Mouse (Mus musculus) C2C12 (cell line): ENCODE measurements around the gene Atxn1.

Source experiments
- CTCF ChIP-seq: IDR thresholded peaks from one replicate; pipeline ENCODE4 v1.5.1; 2011; ENCODE audit not compliant: control insufficient read depth, insufficient read depth, insufficient read length
- FOSL1 ChIP-seq: IDR thresholded peaks from one replicate; pipeline ENCODE4 v1.8.0; 2011; ENCODE audit warnings: mild to moderate bottlenecking, low read length; ENCODE audit not compliant: poor library complexity, insufficient read depth, severe bottlenecking
- MAX ChIP-seq: IDR thresholded peaks from one replicate; pipeline ENCODE4 v1.6.1; 2011; ENCODE audit warnings: mild to moderate bottlenecking, control low read depth
- MYOD1 ChIP-seq: IDR thresholded peaks from one replicate; pipeline ENCODE4 v1.6.1; 2011; ENCODE audit warnings: low read depth; ENCODE audit not compliant: control insufficient read depth, insufficient read length
- MYOG ChIP-seq: IDR thresholded peaks from one replicate; pipeline ENCODE4 v1.6.1; 2011; ENCODE audit not compliant: control insufficient read depth, insufficient read length; ENCODE audit errors: extremely low read depth
- USF1 ChIP-seq: IDR thresholded peaks from one replicate; pipeline ENCODE4 v1.6.1; 2011; ENCODE audit warnings: low read depth, mild to moderate bottlenecking, control low read depth, moderate library complexity

- TF ChIP-seq MYOD1 (no peak), CTCF (no peak), FOSL1 (no peak), USF1 (no peak), MYOG (no peak), MAX (no peak)
These were observed 171.0 kb downstream of the Atxn1 start for GRCm38 (mm10) chr13:45793796-45794195.
